Mouse (Mus musculus): ENCODE results near the gene Pde4d.

- no peak for TF ChIP-seq CTCF (IDR thresholded peaks at IDR 0.05; ENCODE audit: extremely low read depth, insufficient read depth, low read length)
- TF ChIP-seq POLR2A (IDR thresholded peaks at IDR 0.05; ENCODE audit: extremely low read depth, insufficient read depth, low read length), result no peak
Measured at GRCm38 (mm10) chr13:109659103-109659502, 1209.4 kb downstream of the Pde4d start.
